Mouse (Mus musculus) liver, embryonic 16.5 days (tissue): ENCODE data around the gene Thra. TPM values are rescaled to one million over a fixed set of nuclear protein-coding genes. Genes with fewer than 3 reads are reported as not detected.

Experiments used
- ATAC-seq: fragments of 200-750 bp; cut with Nextera tagmentation; 2 replicates; pipeline ENCODE4 v1.8.0; 2017; ENCODE audit warnings: low read depth, mild to moderate bottlenecking, moderate number of reproducible peaks, moderate library complexity
- H3K27ac ChIP-seq: fragments of 300-500 bp; sonication (generic); 2 replicates; pipeline ENCODE4 v1.5.1; 2014; ENCODE audit warnings: mild to moderate bottlenecking, low read length
- H3K27me3 ChIP-seq: fragments of 300-500 bp; sonication (generic); 2 replicates; pipeline ENCODE4 v1.6.1; 2014; ENCODE audit warnings: low read depth, low read length, mixed read lengths; ENCODE audit not compliant: control insufficient read depth, insufficient read depth
- H3K36me3 ChIP-seq: fragments of 300-500 bp; sonication (generic); 2 replicates; pipeline ENCODE4 v1.6.1; 2014; ENCODE audit warnings: mild to moderate bottlenecking; ENCODE audit not compliant: control insufficient read depth, insufficient read depth
- H3K4me1 ChIP-seq: fragments of 300-500 bp; sonication (generic); 2 replicates; pipeline ENCODE4 v1.6.1; 2014; ENCODE audit warnings: low read depth, low read length, mixed read lengths; ENCODE audit not compliant: control insufficient read depth
- H3K4me2 ChIP-seq: fragments of 300-500 bp; sonication (generic); 2 replicates; pipeline ENCODE4 v1.6.1; 2014; ENCODE audit warnings: low read depth, low read length, mixed read lengths
- H3K4me3 ChIP-seq: fragments of 300-500 bp; sonication (generic); 2 replicates; pipeline ENCODE4 v1.5.1; 2014; ENCODE audit warnings: low read depth, mild to moderate bottlenecking, low read length
- H3K9ac ChIP-seq: fragments of 300-500 bp; sonication (generic); 2 replicates; pipeline ENCODE4 v1.6.1; 2014; ENCODE audit warnings: low read depth, low read length
- H3K9me3 ChIP-seq: fragments of 300-500 bp; sonication (generic); replicated peaks from 2 replicates; pipeline ENCODE4 v1.6.1; 2016; ENCODE audit warnings: low read length; ENCODE audit not compliant: control insufficient read depth
- WGBS: fragments of 180-500 bp; shearing (Covaris S2); extraction: QIAGEN DNeasy Blood & Tissue Kit; methylation state at CpG from one replicate; pipeline ENCODE4 v1.1.7; 2014; ENCODE audit not compliant: insufficient replicate concordance; 5-methylcytosine and 5-hydroxymethylcytosine counted together
- polyA plus RNA-seq: library from polyadenylated mRNA; unstranded; fragments of >200 nt; fragmentation: Nextera tagmentation; extraction: Ambion mirVana; gene quantifications from 2 replicates; pipeline ENCODE4 v1.2.1, GENCODE M21; 2015

Gene Thra
- polyA plus RNA-seq, result 6.5 and 7.7 TPM in 2 replicates

DNA sequence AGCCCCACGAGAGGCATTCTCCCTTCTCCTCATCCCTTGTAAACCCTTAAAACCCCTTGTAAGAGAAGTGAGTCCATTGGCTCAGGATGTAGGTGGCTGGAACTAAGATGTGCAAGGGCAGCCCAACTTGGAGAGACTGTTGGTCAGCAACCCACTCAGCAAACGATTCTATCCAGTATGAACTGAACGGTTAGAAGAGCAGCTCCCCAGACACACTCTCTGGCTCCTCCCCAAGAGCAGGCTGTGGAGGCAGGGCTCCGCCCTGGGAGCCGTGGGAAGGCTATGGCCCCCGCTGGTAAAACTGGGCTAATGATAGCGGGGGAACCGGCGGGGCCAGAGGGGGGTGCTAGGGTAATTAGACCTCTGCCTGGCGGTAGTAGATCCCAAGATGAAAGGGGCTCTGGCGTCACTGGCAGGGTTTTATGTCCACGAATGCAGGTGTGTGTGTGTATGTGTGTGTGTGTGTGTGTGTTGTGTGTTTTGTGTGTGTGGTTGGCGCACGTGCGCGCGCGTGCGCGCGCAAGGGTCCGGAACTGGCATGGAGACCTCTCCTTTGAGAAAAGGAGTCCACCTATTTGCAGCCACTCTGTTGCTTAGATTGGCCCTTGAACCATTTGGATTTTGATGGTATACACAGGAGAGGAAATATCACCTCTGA, at the start of gene Thra:
TSS of gene Thra (plus strand) at position 246 of the 658 bp plus-strand sequence.
- WGBS, result under 1% methylated on average over 22 of the region's 22 CpGs
- Histone ChIP-seq H3K36me3 (no peaks in the 10 kb centered on the region), H3K4me3 (peak within 1 kb of the TSS; percentile 85), H3K4me1 (peaks cover 62% of the 10 kb centered on the region), H3K9me3 (no peaks in the 10 kb centered on the region), H3K4me2 (peak within 1 kb of the TSS; percentile 93), H3K27me3 (no peaks in the 10 kb centered on the region), H3K27ac (peak within 1 kb of the TSS; percentile 74), H3K9ac (peak within 1 kb of the TSS; percentile 84)
- ATAC-seq, result peak; percentile 78

DNA sequence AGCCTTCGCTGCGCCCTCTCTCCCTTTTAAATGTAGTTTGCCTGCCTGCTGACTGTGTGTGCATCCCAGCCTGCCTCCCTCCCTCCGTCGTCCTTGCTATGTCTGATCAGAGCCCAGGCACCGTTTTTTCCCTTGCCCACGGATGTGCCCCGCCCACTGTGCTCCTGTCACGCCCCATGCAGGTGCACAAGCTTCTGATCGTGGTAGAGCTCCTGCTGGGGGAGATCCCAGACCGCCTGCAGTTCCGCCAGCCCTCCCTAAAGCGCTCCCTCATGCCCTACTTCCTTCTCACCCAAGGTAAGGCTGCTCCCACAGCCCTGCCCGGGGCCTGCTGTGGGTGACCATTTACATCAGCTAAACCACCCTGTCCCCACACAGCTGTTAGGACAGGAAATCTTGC, 47.2 kb upstream of the Thra start:
- no peaks in the 10 kb centered on the region for H3K27me3 ChIP-seq
- 61% methylated on average over 13 of the region's 13 CpGs for WGBS
- H3K27ac ChIP-seq, result no peak overlapping the region
- H3K4me2 ChIP-seq, result no peak overlapping the region
- H3K9me3 ChIP-seq, result no peaks in the 10 kb centered on the region
- no peaks in the 10 kb centered on the region for H3K4me1 ChIP-seq
- H3K9ac ChIP-seq, result no peak overlapping the region
- H3K36me3 ChIP-seq, result peaks cover 40% of the 10 kb centered on the region
- ATAC-seq, result no peak
- no peak overlapping the region for H3K4me3 ChIP-seq

DNA sequence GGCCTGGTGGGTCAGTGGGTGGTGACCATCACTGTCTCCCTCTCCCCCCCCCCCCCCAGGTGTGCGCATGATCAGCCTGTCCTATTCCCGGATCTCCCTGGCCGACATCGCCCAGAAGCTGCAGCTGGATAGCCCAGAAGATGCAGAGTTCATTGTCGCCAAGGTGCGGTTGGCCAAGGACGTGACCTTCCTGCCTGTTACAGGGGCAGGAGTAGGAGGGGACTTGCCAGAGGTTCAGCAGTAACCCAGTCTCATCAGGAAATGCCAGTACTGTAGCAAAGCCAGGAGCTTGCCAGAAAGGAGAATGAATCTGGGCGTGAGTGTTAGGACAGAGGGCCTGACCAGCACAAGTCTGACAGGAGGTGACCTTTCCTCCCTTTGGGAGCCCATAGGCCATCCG, 46.7 kb upstream of the Thra start:
- no peaks in the 10 kb centered on the region for H3K27me3 ChIP-seq
- H3K4me2 ChIP-seq, result no peak overlapping the region
- no peak overlapping the region for H3K9ac ChIP-seq
- H3K36me3 ChIP-seq, result peaks cover 38% of the 10 kb centered on the region
- H3K4me1 ChIP-seq, result no peaks in the 10 kb centered on the region
- 81% methylated on average over 9 of the region's 9 CpGs for WGBS
- ATAC-seq, result no peak
- no peak overlapping the region for H3K4me3 ChIP-seq
- no peaks in the 10 kb centered on the region for H3K9me3 ChIP-seq
- no peak overlapping the region for H3K27ac ChIP-seq

DNA sequence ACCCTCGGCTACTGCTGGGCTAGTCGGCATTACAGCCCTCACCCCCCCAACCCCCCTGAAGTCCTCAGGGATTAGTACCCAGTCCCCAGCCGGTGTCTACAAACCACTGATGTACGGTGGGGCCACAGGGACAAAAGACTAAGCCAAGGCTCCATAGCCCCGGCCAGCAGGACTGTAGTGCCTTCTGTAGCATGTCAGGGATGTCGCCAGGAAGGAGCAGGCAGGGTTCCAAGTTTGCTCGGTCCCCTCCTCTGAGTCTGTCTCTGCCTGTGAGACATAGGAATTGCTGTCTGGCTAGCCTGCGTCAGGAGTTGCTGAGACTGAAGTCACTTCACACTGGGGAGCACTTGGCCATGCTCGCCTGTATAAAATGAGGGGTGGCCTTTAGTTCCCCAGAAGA, 46.1 kb upstream of the Thra start:
- Histone ChIP-seq H3K4me2 (no peak overlapping the region), H3K4me1 (no peaks in the 10 kb centered on the region), H3K27me3 (no peaks in the 10 kb centered on the region), H3K9ac (no peak overlapping the region), H3K36me3 (peaks cover 38% of the 10 kb centered on the region), H3K27ac (no peak overlapping the region), H3K4me3 (no peak overlapping the region), H3K9me3 (no peaks in the 10 kb centered on the region)
- WGBS, result 70% methylated on average over 9 of the region's 9 CpGs
- no peak for ATAC-seq

DNA sequence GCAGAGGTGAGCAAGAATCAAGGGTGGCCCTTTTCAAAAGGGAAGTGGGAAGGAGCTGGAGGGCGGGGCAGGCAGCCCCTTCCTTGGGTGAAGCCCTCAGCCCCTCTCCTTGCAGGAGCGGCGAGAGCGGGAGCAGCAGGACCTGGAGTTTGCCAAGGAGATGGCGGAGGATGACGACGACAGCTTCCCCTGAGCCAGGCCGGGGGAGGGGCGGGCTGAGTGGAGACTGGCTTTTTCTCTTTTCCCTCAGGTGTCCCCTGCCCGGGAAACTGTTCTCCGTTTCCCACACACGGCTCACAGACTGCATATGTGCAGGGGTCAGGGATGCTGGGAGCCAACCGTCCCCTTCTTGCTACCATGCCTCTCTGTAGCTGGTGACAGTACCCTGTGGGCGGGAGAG, 45.0 kb upstream of the Thra start:
- no peaks in the 10 kb centered on the region for H3K4me1 ChIP-seq
- no peak overlapping the region for H3K27ac ChIP-seq
- no peak overlapping the region for H3K4me2 ChIP-seq
- no peak overlapping the region for H3K4me3 ChIP-seq
- no peak overlapping the region for H3K9ac ChIP-seq
- ATAC-seq, result no peak
- peaks cover 30% of the 10 kb centered on the region for H3K36me3 ChIP-seq
- 79% methylated on average over 14 of the region's 14 CpGs for WGBS
- H3K27me3 ChIP-seq, result no peaks in the 10 kb centered on the region
- no peaks in the 10 kb centered on the region for H3K9me3 ChIP-seq

DNA sequence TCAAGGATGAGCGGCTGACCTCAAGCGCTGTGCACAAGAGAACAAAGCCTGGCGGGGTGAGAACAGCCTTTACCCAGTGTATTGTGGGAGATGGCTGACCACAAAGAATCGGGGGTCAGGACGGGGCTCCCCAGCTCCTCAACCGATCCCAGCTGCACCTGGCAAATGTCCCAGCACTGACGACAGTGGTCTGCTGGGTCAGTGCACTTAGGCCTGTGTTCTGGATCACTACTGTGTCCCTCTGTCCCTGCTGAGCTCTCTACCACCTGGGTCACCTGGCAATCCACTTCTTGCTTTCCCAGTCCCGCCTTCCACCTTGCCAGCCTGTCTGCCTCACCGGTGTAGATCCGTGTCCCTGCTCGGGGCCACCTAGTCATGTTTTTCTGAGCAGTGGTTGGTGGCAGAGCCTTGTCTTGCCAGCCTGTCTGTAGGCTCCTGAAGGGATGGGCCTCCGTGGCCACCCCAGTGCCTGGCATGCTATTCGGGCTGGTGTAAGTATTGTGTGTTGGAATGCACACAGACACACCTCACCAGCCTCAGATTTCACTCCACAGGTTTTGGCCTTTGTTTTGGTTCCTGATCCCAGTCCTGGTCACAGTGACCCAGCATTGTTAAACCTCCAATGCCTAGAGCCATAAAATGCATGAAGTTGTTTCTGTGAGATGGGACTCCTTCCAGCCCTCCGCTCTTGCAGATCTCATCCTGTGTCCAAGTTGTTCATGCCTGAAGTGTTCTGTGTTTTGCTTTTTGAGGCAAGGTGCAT, 43.8 kb upstream of the Thra start:
- 79% methylated on average over 14 of the region's 14 CpGs for WGBS
- H3K9ac ChIP-seq, result no peak overlapping the region
- no peaks in the 10 kb centered on the region for H3K9me3 ChIP-seq
- peaks cover 18% of the 10 kb centered on the region for H3K36me3 ChIP-seq
- no peak overlapping the region for H3K4me2 ChIP-seq
- no peak overlapping the region for H3K4me3 ChIP-seq
- no peaks in the 10 kb centered on the region for H3K4me1 ChIP-seq
- no peaks in the 10 kb centered on the region for H3K27me3 ChIP-seq
- ATAC-seq, result no peak
- H3K27ac ChIP-seq, result no peak overlapping the region

DNA sequence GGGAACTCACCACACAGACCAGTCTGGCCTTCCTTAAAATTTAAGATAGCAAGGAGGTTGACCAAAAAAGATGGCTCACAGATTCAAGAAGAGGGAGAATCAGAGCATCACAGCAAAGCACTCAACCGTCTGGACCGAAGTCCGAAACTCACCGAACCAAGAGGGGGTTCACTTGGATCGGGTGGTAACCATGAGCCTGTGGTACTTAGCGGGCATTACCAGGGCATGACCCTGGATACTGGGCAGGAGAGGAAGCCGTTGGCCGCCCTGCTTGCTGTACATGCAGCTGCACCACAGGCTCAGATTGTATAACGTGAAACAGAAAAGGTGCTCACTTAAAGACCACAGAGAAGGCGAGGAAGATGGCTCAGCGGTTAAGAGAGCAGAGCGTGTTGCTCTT, 43.2 kb upstream of the Thra start:
- Histone ChIP-seq H3K36me3 (peaks cover 18% of the 10 kb centered on the region), H3K4me2 (no peak overlapping the region), H3K27ac (no peak overlapping the region), H3K4me1 (no peaks in the 10 kb centered on the region), H3K4me3 (no peak overlapping the region), H3K9me3 (no peaks in the 10 kb centered on the region), H3K27me3 (no peaks in the 10 kb centered on the region), H3K9ac (no peak overlapping the region)
- 79% methylated on average over 12 of the region's 12 CpGs for WGBS
- no peak for ATAC-seq

DNA sequence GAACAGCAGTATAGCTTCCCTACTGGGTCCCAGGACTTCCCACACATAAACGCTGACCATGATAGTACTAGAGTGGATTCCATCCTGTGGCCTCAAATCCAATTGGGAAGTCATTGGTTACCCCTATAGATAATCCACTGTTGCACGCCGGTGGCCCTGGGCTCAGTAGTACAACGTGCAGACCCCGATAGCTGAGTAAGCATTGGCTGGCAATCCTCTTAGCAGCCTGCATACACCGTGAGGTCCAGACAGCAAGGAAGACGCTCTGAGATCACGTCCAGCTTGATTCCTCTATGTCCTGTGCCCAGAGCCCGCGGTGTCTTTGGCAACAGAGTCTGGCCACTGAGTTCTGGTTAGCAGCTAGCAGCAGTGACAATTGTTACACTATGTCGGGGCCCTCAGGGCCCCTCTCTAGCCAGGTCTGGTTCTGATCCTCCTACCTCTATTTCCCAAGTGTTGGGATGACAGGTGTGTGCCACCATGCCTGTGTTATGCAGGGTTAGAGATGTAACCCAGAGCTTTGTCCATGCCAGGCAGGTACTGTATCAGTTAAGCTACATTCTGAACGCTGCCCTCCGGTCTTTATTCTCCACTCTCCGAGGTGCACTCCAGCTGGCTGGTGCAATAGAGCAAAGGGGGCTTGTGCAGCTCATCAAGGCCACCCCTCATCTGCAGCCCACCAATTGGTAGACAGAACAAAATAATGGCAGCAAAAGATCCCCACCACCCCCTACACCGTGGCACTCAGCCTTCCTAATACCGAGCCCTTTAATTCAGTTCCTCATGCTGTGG, 41.4 kb upstream of the Thra start:
- no peak for ATAC-seq
- WGBS, result 72% methylated on average over 16 of the region's 16 CpGs
- peaks cover 13% of the 10 kb centered on the region for H3K36me3 ChIP-seq
- no peak overlapping the region for H3K9ac ChIP-seq
- no peaks in the 10 kb centered on the region for H3K9me3 ChIP-seq
- H3K4me3 ChIP-seq, result no peak overlapping the region
- no peak overlapping the region for H3K4me2 ChIP-seq
- H3K27me3 ChIP-seq, result no peaks in the 10 kb centered on the region
- H3K27ac ChIP-seq, result no peak overlapping the region
- H3K4me1 ChIP-seq, result no peaks in the 10 kb centered on the region

DNA sequence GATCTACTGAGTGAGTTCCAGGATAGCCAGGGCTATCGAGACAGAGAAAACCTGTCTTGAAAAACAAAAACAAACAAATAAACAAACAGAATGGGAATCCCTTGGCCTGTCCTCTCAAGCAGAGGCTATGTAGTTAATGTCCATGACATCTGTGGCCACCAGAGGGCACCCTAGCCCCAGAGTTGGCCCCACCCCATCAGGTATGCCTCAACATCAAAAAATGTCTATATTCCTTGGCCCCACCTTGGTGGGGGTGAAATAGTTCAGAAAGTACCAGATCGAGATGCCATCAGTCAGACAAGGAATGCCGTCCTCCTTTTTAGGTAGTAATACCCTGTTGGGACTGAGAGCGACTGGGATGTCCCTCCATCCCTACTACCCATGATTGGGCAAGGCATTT, 40.5 kb upstream of the Thra start:
- Histone ChIP-seq H3K4me1 (no peaks in the 10 kb centered on the region), H3K36me3 (peaks cover 9% of the 10 kb centered on the region), H3K4me2 (no peak overlapping the region), H3K27ac (no peak overlapping the region), H3K9ac (no peak overlapping the region), H3K4me3 (no peak overlapping the region), H3K27me3 (no peaks in the 10 kb centered on the region), H3K9me3 (no peaks in the 10 kb centered on the region)
- WGBS, result 23% methylated on average over 4 of the region's 4 CpGs
- ATAC-seq, result no peak
